15 mouse cellular contexts compared by ENCODE assay signal in the genomic region with DNA sequence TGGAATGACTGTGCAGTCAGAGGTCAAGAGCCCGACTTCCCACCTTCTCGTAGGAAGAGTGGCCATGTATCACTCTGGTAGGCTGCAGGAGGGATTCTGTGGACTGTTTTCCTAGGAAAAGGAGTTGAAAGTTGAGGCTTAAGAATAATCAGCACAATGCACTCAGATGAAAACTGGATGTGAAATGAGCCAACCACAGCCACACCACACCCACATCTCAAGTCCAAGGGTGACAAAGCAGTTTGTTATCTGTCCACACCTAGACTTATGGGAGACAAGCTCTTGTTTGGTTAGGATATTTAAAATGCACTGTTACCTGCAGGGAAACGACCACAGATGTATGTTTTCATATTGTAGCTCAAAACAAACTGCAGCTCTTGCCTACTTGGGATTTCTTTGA. TPM values are rescaled to one million over a fixed set of nuclear protein-coding genes. Genes with fewer than 3 reads are reported as not detected.
DNase-seq lines count a peak whose midpoint lies in the region; ATAC-seq and TF ChIP-seq lines count a peak whose summit lies in the region.
"Had no signal": no experiment of that assay in that cellular context is flagged by ENCODE, and none has a peak within 500 bp of the region (broad histone marks: within the 10 kb centered on the region; RNA-seq: fewer than 3 reads in every experiment).

No protein-coding gene starts in this region.

- WGBS in lung, postnatal 0 days, result 48% methylated on average over 3 of the region's 3 CpGs
- WGBS in liver, embryonic 16.5 days (ENCODE audit: insufficient replicate concordance), result 19% methylated on average over 3 of the region's 3 CpGs
- 81% methylated on average over 3 of the region's 3 CpGs for WGBS in forebrain, embryonic 12.5 days

- peak; percentile 37 for DNase-seq in lung, postnatal 0 days (ENCODE audit: low spot score)
- DNase-seq in lung, postnatal 10 days, result no peak
- DNase-seq in left cerebral cortex, adult 8-10 months (ENCODE audit: low spot score in 2 of 2), result no peak
- no peak for DNase-seq in ovary, postnatal 10 days (ENCODE audit: low spot score)
- DNase-seq: kidney, adult 8-10 months; midbrain, embryonic 14.5 days; thymus, postnatal 25 days had no signal

- ATAC-seq in lung, postnatal 0 days, result no peak
- peak; percentile 65 for ATAC-seq in erythroid progenitor cell, adult 5-6 weeks (replicated peaks; ENCODE audit: low FRiP score, poor library complexity, severe bottlenecking)
- ATAC-seq in liver, embryonic 16.5 days (ENCODE audit: low read depth), result peak; percentile 76
- no peak for ATAC-seq in forebrain, embryonic 12.5 days (ENCODE audit: low FRiP score)

- no peak overlapping the region for H3K4me2 ChIP-seq in lung, postnatal 0 days (replicated peaks; ENCODE audit: low read depth, low read length)
- peak overlapping the region; percentile 49 for H3K4me2 ChIP-seq in liver, embryonic 16.5 days (ENCODE audit: low read depth, low read length)
- H3K4me2 ChIP-seq in forebrain, embryonic 12.5 days, result no peak overlapping the region
- H3K4me2 ChIP-seq: embryonic facial prominence, embryonic 15.5 days; heart, embryonic 13.5 days; neural tube, embryonic 13.5 days had no signal

- TF ChIP-seq CTCF in lung, postnatal 0 days (IDR thresholded peaks at IDR 0.05), result no peak

- no peak for TF ChIP-seq EP300 in lung, postnatal 0 days (IDR thresholded peaks at IDR 0.05)

- H3K9me3 ChIP-seq in lung, postnatal 0 days (ENCODE audit: low read length), result no peaks in the 10 kb centered on the region
- H3K9me3 ChIP-seq in liver, embryonic 16.5 days (replicated peaks; ENCODE audit: control insufficient read depth, low read length), result no peaks in the 10 kb centered on the region
- no peaks in the 10 kb centered on the region for H3K9me3 ChIP-seq in forebrain, embryonic 12.5 days
- H3K9me3 ChIP-seq: embryonic facial prominence, embryonic 15.5 days; heart, embryonic 13.5 days; neural tube, embryonic 13.5 days had no signal

- H3K9ac ChIP-seq in lung, postnatal 0 days (replicated peaks; ENCODE audit: low read depth), result no peak overlapping the region
- no peak overlapping the region for H3K9ac ChIP-seq in liver, embryonic 16.5 days (ENCODE audit: low read depth, low read length)
- H3K9ac ChIP-seq in forebrain, embryonic 12.5 days, result no peak overlapping the region
- H3K9ac ChIP-seq: embryonic facial prominence, embryonic 15.5 days; heart, embryonic 13.5 days; neural tube, embryonic 13.5 days had no signal

- H3K27ac ChIP-seq in lung, postnatal 0 days (ENCODE audit: low read length), result peak overlapping the region; percentile 8; the same call in 1 of the 2 replicates
- H3K27ac ChIP-seq in liver, embryonic 16.5 days (ENCODE audit: low read length), result peak overlapping the region; percentile 48; the same call in 1 of the 2 replicates
- H3K27ac ChIP-seq in forebrain, embryonic 12.5 days, result no peak overlapping the region
- H3K27ac ChIP-seq: embryonic facial prominence, embryonic 15.5 days; heart, embryonic 13.5 days; neural tube, embryonic 13.5 days had no signal

- H3K27me3 ChIP-seq in lung, postnatal 0 days (replicated peaks; ENCODE audit: insufficient read depth, low read length), result no peaks in the 10 kb centered on the region
- no peaks in the 10 kb centered on the region for H3K27me3 ChIP-seq in liver, embryonic 16.5 days (ENCODE audit: control insufficient read depth, insufficient read depth, low read depth, low read length)
- H3K27me3 ChIP-seq in forebrain, embryonic 12.5 days, result no peaks in the 10 kb centered on the region
- H3K27me3 ChIP-seq: embryonic facial prominence, embryonic 15.5 days; heart, embryonic 13.5 days; neural tube, embryonic 13.5 days had no signal

- H3K36me3 ChIP-seq in lung, postnatal 0 days (ENCODE audit: insufficient read depth, low read length), result 0 out of 2 replicates have a peak, but pooled peaks cover 9% of the 10 kb centered on the region
- H3K36me3 ChIP-seq in liver, embryonic 16.5 days (ENCODE audit: control insufficient read depth, insufficient read depth), result peaks cover 2% of the 10 kb centered on the region; the same call in 1 of the 2 replicates
- H3K36me3 ChIP-seq in forebrain, embryonic 12.5 days (replicated peaks), result peaks cover 30% of the 10 kb centered on the region

- H3K4me1 ChIP-seq in lung, postnatal 0 days (ENCODE audit: insufficient read depth, low read depth, low read length), result 0 out of 2 replicates have a peak, but pooled peaks cover 4% of the 10 kb centered on the region
- H3K4me1 ChIP-seq in liver, embryonic 16.5 days (ENCODE audit: control insufficient read depth, low read depth, low read length), result peaks cover 23% of the 10 kb centered on the region
- H3K4me1 ChIP-seq in forebrain, embryonic 12.5 days, result peaks cover 7% of the 10 kb centered on the region

- no peak overlapping the region for H3K4me3 ChIP-seq in lung, postnatal 0 days (ENCODE audit: low read depth, low read length)
- no peak overlapping the region for H3K4me3 ChIP-seq in liver, embryonic 16.5 days (ENCODE audit: low read depth, low read length)
- no peak overlapping the region for H3K4me3 ChIP-seq in forebrain, embryonic 12.5 days (replicated peaks)
- H3K4me3 ChIP-seq: embryonic facial prominence, embryonic 15.5 days; heart, embryonic 13.5 days; neural tube, embryonic 13.5 days had no signal

RNA-seq across cellular contexts. Expression of a gene that starts 5.1 kb away (rescaled TPM):
- 27.2 and 27.8 TPM in 2 replicates for polyA plus RNA-seq in lung, postnatal 0 days (2015; fragmentation: Nextera tagmentation; extraction: Ambion mirVana)
- total RNA-seq in erythroid progenitor cell, adult 5-6 weeks (2015; ENCODE audit: low replicate concordance), result 8.8 and 26.7 TPM in 2 replicates
- 7.8 and 8.3 TPM in 2 replicates for total RNA-seq in erythroid progenitor cell, adult 5-6 weeks (2017; ENCODE audit: low replicate concordance)
- polyA plus RNA-seq in liver, embryonic 16.5 days (2015; fragmentation: Nextera tagmentation; extraction: Ambion mirVana), result 5.5 and 6.4 TPM in 2 replicates
- total RNA-seq in left cerebral cortex, adult 8-10 months (2022), result 10 to 100 TPM; 38.8 to 42.6 (median 42.1) TPM
- polyA plus RNA-seq in forebrain, embryonic 12.5 days (2016; fragmentation: Nextera tagmentation; extraction: Ambion mirVana), result 3.7 and 4.1 TPM in 2 replicates

RNA-seq across cellular contexts. Expression of a gene that starts 27.0 kb away (rescaled TPM):
- 0.14 and 0.69 TPM in 2 replicates for polyA plus RNA-seq in lung, postnatal 0 days (2015; fragmentation: Nextera tagmentation; extraction: Ambion mirVana)
- total RNA-seq in erythroid progenitor cell, adult 5-6 weeks (2015; ENCODE audit: low replicate concordance), result not detected in 2 replicates
- not detected in 2 replicates for total RNA-seq in erythroid progenitor cell, adult 5-6 weeks (2017; ENCODE audit: low replicate concordance)
- not detected in 2 replicates for polyA plus RNA-seq in liver, embryonic 16.5 days (2015; fragmentation: Nextera tagmentation; extraction: Ambion mirVana)
- total RNA-seq in left cerebral cortex, adult 8-10 months (2022), result 1 to 10 TPM in 1 of 4 experiments, under 1 TPM in 3; 0.53 to 1.1 (median 0.83) TPM
- polyA plus RNA-seq in forebrain, embryonic 12.5 days (2016; fragmentation: Nextera tagmentation; extraction: Ambion mirVana), result 0.14 and 0.34 TPM in 2 replicates
- polyA plus RNA-seq: heart, embryonic 13.5 days had no signal

RNA-seq across cellular contexts. Expression of a gene that starts 27.2 kb away (rescaled TPM):
- polyA plus RNA-seq in lung, postnatal 0 days (2015; fragmentation: Nextera tagmentation; extraction: Ambion mirVana), result 14.8 and 15.0 TPM in 2 replicates
- total RNA-seq in erythroid progenitor cell, adult 5-6 weeks (2015; ENCODE audit: low replicate concordance), result 7.9 and 8.0 TPM in 2 replicates
- 6.9 and 8.0 TPM in 2 replicates for total RNA-seq in erythroid progenitor cell, adult 5-6 weeks (2017; ENCODE audit: low replicate concordance)
- 14.5 and 15.0 TPM in 2 replicates for polyA plus RNA-seq in liver, embryonic 16.5 days (2015; fragmentation: Nextera tagmentation; extraction: Ambion mirVana)
- 10 to 100 TPM; 17.4 to 23.6 (median 21.1) TPM for total RNA-seq in left cerebral cortex, adult 8-10 months (2022)
- polyA plus RNA-seq in forebrain, embryonic 12.5 days (2016; fragmentation: Nextera tagmentation; extraction: Ambion mirVana), result 41.8 and 42.0 TPM in 2 replicates

RNA-seq across cellular contexts. Expression of a gene that starts 44.8 kb away (rescaled TPM):
- not detected in 2 replicates for polyA plus RNA-seq in lung, postnatal 0 days (2015; fragmentation: Nextera tagmentation; extraction: Ambion mirVana)
- 0.84 and 2.5 TPM in 2 replicates for total RNA-seq in erythroid progenitor cell, adult 5-6 weeks (2015; ENCODE audit: low replicate concordance)
- 1.4 and 23.5 TPM in 2 replicates for total RNA-seq in erythroid progenitor cell, adult 5-6 weeks (2017; ENCODE audit: low replicate concordance)
- polyA plus RNA-seq in liver, embryonic 16.5 days (2015; fragmentation: Nextera tagmentation; extraction: Ambion mirVana), result 0.20 TPM in 1 of 2 replicates, not detected in the other
- total RNA-seq in left cerebral cortex, adult 8-10 months (2022), result under 1 TPM in 1 of 4 experiments, not detected in 3; 0.26 TPM
- not detected in 2 replicates for polyA plus RNA-seq in forebrain, embryonic 12.5 days (2016; fragmentation: Nextera tagmentation; extraction: Ambion mirVana)
- total RNA-seq: left cerebral cortex, postnatal 25 days had no signal
- polyA plus RNA-seq: heart, embryonic 13.5 days; lung, embryonic 16.5 days; midbrain, embryonic 14.5 days; neural tube, embryonic 13.5 days had no signal

RNA-seq across cellular contexts. Expression of a gene that starts 48.5 kb away (rescaled TPM):
- polyA plus RNA-seq in lung, postnatal 0 days (2015; fragmentation: Nextera tagmentation; extraction: Ambion mirVana), result 37.0 and 46.5 TPM in 2 replicates
- not detected in 2 replicates for total RNA-seq in erythroid progenitor cell, adult 5-6 weeks (2015; ENCODE audit: low replicate concordance)
- total RNA-seq in erythroid progenitor cell, adult 5-6 weeks (2017; ENCODE audit: low replicate concordance), result not detected in 2 replicates
- 0.74 and 0.93 TPM in 2 replicates for polyA plus RNA-seq in liver, embryonic 16.5 days (2015; fragmentation: Nextera tagmentation; extraction: Ambion mirVana)
- total RNA-seq in left cerebral cortex, adult 8-10 months (2022), result 1 to 10 TPM; 5.0 to 8.0 (median 6.7) TPM
- polyA plus RNA-seq in forebrain, embryonic 12.5 days (2016; fragmentation: Nextera tagmentation; extraction: Ambion mirVana), result 0.79 and 0.83 TPM in 2 replicates

Comparison
In these comparisons a context has a peak if more than half of its experiments do, and no peak if none do; other contexts are left out.
1. ATAC-seq: peak in erythroid progenitor cell, adult 5-6 weeks (single experiment) and liver, embryonic 16.5 days (single experiment); none in lung, postnatal 0 days (single experiment) and forebrain, embryonic 12.5 days (single experiment).